Mouse (Mus musculus) large intestine, adult 2 months (tissue): Measurements from ENCODE around the gene Ptprj. TPM values are rescaled to one million over a fixed set of nuclear protein-coding genes. Genes with fewer than 3 reads are reported as not detected.

ENCODE experiments used
- DNase-seq: peaks from one replicate; pipeline ENCODE4 v3.0.0-alpha.2; 2012; ENCODE audit warnings: low read depth, low spot score
- WGBS: fragments of 180-500 bp; shearing (Covaris S2); methylation state at CpG from one replicate; pipeline ENCODE4 v1.1.7; 2018; 5-methylcytosine and 5-hydroxymethylcytosine counted together
- polyA plus RNA-seq: library from polyadenylated mRNA; depleted of rRNA; stranded (reverse); fragments of >200 nt; gene quantifications from 2 replicates; pipeline ENCODE4 v1.2.3, GENCODE M21; 2012; rRNA removed

Gene Ptprj
- polyA plus RNA-seq = 12.2 and 13.6 TPM in 2 replicates

DNA sequence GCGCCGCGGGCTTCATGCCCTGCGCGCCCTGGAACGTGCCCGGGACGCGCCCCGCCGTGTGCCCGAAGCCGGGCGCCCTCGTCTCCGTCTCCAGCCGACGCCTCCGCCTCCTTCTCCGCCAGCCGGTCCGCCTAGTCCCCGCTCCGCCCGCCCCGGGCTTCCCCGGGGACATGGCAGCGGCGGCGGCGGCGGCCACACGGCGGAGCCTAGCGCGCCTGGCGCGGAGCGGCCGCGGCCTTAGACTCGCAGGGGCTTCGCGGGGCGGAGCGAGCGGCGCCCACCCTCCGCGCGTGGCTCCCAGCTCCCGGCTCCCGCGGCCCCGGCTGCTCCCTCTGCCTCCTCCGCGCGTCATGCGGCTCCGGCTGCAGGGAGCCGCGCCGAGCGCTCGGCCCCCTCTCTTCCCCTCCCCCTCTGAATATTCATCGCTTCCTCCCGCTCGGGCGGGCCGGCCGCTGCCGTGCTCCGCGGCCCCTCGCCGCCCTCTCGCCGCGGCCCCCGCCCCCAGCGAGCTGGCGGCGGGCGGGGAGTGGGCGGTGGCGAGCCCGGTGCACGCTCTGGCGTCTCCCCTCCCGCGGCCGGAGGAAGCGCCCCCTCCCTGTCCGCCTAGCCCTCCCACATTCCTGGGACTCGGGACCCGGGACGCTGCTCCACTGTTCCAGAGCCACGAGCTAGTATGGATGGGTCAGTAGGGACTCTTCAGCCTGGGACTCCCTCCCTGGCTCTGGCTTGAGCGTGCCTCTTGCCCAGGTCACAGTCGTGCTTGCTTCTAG is at the start of gene Ptprj:
TSS of gene Ptprj (minus strand) at position 412 of the 770 bp plus-strand sequence.
- DNase-seq = no peak
- under 1% methylated on average over 96 of the region's 100 CpGs for WGBS

DNA sequence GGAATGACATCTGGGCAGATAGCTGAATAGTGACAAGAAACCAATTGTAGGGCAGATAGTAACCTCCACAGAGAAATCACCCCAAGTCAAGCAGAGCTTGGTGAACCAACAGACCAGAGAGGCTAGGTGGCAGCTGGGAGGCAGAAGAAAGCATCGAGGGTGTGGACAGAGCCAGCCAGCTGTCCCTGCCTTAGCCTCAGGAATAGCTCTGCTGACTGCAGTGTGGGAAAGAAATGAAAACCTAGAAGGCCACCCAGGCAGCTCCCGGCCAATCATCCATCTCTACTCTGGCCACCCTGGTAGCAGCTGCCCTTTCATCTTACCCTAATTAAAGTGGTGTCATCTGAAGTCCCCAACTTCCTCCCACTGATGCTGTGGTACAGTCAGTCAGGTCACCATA is 49.1 kb upstream of the Ptprj start:
- no peak for DNase-seq
- 29% methylated on average over 2 of the region's 2 CpGs for WGBS

DNA sequence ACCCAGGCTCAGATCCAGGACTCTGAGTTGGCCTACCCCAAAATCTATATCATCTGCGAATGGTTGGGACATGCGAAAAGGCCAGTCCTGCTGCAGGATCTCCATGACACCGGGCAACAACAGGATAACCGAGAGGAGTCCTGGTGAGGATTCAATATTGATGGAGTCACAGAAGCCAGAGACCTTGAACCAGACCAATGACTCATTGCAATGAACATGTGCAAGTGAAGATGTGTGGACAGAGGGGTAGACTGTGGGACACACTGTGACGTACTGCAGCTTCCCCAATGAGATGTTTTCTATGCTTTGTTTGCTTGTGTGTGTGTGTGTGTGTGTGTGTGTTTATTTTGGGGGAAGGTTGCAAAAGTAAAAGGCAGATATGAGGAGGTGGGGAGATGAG is 47.8 kb upstream of the Ptprj start:
- WGBS = 89% methylated on average over 5 of the region's 5 CpGs

DNA sequence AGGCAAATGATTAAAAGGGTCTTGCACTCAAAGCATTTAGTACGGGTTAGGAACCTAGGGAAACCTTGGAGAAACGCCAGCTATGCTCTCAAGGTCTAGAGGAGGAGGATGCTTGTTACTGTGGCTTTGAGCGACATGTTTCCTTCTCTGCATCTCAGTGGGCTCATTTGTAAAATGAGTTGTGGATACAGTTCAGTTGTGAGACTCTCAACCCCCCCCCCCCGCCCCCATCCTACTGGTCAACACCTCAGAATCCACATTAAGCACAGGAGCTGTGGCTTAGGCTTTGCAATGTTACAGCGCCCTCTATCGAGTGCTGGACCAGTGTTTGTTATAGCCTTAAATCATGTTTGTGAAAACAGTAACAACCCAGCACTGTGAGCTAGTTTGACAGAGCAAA is 44.5 kb upstream of the Ptprj start:
- WGBS = 5% methylated on average over 6 of the region's 6 CpGs
- peak; percentile 84 for DNase-seq

More for the DNA sequence above, 47.8 kb upstream of the Ptprj start:
- no peak for DNase-seq

DNA sequence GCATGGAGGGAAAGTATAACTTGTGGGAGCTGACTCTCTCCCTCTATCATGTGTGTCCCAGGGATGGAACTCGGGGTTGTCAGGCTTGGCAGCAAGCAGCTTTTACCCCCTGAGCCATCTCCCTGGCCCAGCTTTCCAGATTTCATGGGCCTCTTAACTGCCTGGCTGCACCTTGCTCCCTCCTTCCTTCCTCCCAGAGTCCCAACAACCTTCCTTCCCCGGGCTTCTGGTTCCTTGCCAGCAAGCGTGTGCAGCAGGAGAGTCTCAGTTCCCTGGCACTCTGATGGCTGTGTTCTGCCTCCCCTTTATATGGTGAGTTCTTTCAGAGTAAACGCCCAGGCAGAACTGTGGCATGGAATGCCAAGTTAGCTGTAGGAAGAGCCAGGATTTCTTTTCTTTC is 43.9 kb upstream of the Ptprj start:
- 10% methylated on average over 4 of the region's 4 CpGs for WGBS
- DNase-seq = peak; percentile 78

DNA sequence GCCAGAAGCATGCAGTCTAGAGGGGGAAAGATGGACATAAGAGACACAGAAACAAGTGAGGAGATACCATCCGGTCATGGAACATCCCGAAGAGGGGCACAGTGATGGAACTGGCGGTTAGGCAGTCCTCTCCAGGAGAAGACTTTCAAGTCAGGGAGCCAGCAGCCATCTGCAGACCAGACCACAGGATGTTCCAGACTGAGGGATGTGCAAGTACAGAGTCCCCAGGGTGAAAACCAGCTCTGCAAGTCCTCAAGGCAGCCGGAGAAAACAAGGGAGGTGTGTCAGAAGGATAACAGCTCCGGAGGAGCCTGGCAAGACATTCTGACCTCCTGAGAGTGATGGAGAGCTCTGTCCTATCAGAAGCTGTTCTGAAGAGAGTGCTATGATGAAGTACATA is 40.4 kb upstream of the Ptprj start:
- DNase-seq = no peak
- WGBS = 67% methylated on average over 5 of the region's 5 CpGs

DNA sequence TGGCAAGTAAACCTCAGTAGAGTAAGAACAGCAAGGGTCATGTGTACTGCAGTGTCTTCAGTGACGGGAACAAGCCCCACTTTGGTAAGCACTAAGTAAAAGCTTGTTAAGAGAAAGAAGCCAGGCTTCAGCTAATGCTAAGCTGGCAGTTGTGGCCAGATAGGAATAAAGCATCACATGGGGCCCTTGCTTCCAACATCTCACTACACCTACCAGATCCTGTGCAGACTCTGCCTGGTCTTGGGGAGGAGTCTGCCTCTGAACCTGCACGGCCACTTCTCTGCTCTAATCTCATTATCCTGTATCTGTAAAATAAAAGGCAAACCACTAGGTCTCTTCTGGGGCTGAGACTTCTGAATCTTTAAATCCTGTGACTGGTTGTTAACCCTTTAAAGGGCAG is 39.2 kb upstream of the Ptprj start:
- WGBS = 35% methylated on average over 2 of the region's 2 CpGs
- DNase-seq = no peak

DNA sequence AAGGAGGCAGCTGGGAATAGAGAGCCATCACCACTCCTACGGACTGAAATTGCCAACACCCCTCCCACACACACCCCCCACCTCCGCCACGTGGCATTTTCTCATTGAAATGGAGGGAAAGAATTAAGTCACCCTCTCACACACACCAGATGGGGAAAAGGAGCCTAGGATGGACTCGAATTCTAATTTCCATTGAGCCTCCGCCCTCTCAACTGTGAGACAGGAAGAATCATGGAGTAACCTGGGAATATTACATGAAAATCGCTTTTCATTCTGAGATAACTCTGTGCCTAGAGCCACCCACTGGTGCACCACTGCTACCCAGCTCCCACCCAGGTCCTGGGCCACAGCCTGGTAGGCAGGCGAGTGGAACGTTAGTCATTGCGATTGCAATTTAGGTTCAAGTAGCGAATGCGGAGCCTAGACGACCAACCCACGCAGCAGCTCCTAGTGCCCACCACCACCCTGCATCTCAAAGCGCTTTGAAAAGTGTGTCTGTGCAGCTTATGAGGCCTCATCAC is 34.3 kb upstream of the Ptprj start:
- 89% methylated on average over 14 of the region's 14 CpGs for WGBS
- DNase-seq = no peak

DNA sequence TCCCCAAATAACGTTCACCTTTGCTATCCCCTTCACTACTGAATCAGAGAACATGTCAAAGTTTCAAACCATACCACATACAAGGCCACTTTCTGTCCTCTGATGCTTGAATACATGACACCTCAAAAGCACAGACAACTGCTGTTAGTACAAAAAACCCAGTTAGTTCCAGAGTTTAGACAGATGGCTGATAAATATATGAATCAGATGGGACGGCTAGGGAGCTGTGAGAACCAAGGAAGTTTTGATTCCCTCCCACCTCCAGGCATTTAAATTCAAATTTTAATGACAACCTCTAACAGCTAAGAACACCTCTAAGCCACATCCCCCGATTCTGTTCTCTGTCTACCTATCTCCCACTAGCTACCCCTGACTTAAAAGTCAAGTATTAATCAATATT is 33.1 kb upstream of the Ptprj start:
- WGBS = 92% methylated on average over 3 of the region's 3 CpGs
- no peak for DNase-seq

DNA sequence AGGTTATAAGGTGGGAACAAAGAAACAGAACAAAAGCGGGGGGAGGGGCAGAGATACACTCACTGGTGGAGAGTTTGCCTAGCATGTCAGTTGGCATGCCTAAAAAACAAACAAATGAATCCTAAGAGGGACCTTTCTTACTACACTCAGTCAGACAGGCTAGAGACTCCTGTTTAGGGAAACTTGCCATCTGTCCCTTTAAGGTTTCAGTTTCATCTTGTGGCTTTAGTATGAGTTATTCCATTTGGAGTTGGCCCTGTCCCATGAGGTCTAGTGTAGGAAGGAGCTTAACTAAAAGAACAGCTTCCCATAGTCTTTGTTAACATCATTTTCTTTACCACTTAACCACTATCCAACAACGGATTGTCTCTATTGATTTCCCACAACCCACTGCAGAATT is 32.6 kb upstream of the Ptprj start:
- 64% methylated on average over 2 of the region's 2 CpGs for WGBS
- DNase-seq = no peak

DNA sequence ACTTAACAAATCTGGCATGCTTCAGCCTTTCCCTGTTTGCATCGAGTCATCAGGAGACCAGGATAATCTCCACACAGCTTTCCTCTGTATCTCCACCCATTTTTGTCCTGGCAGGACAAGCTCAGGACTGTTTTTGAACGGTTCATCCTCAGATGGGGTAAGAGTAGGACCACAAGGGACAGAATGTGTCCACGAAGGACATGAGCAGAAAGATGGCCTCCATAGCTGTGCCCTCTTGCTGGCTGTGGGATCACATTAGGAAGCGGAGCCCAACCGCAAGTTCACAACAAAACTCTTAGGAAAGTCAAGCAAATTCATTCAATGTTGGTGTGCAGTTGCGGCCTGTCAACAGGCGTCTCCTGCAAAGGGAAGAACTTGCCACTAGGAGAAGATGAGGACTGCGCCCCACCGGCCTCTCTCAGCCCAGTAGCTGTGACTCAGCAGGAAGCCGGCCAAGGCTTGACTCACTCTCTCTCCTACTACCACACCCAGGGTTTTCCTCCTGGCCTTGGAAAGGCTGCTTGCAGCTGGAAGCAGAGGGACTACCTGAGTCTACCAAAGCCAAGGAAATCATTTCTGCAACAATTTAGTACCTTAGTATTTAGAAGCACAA is 31.6 kb upstream of the Ptprj start:
- peak; percentile 91 for DNase-seq
- 44% methylated on average over 10 of the region's 10 CpGs for WGBS

DNA sequence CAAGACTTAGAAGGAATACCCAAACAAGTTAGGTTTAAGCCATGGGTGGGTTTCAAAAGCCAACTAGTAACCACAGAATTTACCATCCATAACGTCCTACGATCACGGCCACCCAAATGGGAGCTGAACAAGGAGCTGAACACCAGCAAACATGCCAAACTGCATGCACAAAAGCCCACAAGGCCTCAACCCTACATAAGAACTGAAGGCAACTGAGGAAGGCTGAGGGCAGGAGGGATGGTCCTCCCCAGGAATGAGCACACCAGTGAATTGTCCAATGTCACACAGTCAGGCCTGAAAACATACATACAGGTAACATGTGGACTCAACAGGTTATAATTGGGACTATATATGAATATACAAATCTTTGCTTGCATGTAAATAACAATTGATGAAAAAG is 20.6 kb upstream of the Ptprj start:
- 95% methylated on average over 3 of the region's 3 CpGs for WGBS

DNA sequence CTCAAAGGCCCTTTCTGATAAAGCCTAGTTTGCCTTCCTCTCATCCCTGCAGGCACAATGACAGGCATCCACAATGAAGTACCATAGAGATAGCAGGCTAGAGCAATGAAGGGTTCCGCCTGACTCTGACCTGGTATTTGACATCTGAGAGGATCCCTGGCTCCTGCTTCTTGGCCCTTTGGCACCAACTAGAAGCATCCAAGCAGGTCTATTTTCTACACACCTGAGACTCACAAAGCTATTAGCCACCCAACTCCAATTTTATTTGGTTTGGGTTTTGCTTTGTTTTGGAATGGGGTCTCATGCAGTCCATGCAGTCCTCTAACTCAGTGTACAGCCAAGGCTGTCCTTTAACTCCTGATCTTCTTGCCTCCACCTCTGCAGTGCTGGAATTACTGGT is 7.7 kb upstream of the Ptprj start:
- no peak for DNase-seq
- WGBS = 100% methylated on average over 1 of the region's 1 CpGs

More for the DNA sequence above, 20.6 kb upstream of the Ptprj start:
- DNase-seq = no peak

DNA sequence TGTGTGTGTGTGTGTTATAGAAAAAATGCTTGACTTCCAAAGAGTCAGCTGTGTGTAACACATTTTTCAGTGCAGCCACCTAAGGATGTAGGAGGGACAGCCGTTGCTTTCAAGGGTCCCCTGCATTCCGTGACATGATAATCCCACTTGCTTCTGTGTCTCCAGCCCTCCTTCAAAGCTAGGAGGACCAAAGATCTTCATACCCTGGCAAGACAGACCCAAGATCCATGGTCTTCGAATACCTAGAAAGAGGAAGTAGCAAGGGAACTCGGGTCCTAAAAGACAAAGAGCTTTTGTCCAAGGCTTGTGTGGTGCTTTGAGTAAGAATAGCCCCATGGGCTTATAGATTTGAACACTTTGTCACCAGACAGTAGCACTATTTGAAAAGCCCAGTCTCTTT is 4.1 kb upstream of the Ptprj start:
- WGBS = 58% methylated on average over 4 of the region's 4 CpGs
- DNase-seq = no peak

DNA sequence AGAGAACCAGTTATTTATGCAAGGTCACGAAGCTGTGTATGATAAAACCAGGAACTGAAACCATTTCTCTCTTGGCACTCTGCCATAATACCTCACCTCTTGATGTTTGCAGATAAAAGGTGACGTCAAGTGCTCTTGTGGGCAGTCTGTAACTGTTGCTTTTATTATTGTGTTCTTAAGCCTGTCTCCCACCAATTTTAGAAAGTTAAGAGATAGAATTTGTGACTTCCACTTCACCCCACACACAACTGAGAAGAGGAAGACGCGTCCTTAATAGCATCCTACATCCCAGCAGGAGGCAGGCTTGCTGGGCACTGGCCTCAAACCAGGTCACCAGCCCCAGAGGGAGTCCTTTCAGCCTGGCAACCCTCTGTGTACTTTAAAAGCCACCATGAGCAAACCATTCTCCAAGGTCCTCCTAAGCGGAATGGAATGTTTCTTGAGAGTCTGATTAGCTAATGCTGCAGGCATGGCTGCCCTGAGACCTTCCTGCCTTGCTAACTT is 3.2 kb upstream of the Ptprj start:
- no peak for DNase-seq
- 15% methylated on average over 5 of the region's 5 CpGs for WGBS

DNA sequence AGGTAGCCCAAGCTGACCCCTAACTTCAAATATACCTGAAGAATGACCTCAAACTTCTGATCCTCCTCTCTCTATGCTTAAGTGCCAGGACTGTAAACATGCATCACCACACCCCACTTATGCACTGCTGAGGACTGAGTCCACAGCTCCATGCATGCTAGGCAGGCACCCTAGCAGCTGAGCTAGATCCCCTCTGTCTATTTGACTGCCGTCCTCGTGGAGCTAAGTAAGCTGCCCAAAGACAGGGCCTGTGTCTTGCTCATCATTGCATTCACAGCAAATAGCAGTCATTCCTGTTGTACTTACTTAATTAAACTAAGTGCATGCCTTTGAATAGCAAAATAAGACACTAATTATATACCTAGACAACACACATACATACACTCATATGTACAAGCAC is 2.4 kb upstream of the Ptprj start:
- 55% methylated on average over 2 of the region's 2 CpGs for WGBS
- no peak for DNase-seq

DNA sequence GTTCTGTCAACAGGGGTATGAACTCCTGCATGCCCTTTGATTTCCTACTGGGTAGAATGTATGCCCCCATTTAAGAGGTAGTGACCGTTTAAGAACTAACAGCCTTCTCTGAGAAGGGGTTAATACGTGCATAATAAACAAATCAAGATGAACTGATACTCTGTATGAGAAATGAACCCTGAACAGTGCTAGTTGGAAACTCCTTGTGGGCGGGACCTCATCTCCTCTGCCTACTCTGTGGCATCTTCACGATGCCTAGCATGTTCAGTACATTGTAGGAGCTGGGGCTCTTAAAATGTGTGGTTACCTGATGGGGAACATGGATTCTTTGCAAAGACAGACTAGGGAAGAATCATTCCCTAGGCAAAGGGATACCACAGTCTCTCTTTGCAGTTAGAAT is 1.9 kb upstream of the Ptprj start:
- WGBS = 50% methylated on average over 4 of the region's 4 CpGs
- DNase-seq = no peak

DNA sequence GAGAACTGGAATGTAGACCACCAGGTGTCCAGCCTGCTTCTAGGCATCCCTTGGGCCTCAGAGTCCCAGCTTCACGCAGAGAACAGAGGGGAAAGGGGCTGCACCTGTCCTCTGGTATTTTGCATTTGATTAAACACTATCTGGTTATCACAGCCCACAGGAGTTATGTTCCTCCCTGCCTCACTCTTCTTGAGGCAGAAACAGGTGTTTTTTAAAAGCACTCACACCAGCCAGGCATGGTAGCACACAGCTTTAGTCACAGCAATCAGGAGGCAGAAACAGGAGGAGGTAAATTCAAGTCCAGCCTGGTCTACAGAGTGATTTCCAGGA is 1.3 kb upstream of the Ptprj start:
- 89% methylated on average over 1 of the region's 1 CpGs for WGBS
- DNase-seq = no peak

DNA sequence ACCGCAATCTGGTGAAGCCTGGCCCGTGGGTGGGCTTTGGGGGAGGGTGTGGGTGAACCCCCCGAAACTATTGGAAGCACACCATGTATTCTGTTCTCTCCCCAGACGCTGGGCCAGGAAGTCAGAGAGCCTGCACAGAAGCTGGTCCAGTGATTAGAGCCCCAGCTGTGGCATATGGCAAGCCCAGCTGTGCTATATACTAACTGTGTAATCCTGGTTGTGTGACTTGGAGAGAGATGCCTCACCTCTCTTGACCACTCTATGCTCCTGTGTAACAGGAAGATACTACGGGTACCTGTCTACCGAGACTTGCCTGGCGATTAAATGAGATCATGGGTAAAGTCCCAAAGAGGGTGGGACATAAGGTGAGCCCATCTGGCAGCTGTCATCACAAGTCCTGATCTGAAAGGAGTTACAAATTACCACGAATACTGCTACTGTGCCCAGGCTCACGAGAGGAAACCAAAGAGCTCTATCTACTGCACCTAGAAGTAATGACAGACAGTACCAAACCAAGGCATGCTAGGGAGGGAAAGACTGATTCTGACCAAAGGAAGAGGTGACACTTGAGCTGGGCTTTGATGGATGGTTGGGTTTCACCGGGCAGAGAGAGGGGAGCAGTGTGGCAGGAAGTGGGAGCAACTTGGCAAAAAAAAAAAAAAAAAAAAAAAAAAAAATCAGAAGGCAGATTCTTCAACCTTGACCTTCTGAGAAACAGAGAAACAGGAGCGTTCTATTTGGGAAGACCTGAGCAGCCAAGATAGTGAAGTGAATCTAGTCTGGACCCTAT is 754 bp upstream of the Ptprj start:
- 15% methylated on average over 11 of the region's 11 CpGs for WGBS
- no peak for DNase-seq

DNA sequence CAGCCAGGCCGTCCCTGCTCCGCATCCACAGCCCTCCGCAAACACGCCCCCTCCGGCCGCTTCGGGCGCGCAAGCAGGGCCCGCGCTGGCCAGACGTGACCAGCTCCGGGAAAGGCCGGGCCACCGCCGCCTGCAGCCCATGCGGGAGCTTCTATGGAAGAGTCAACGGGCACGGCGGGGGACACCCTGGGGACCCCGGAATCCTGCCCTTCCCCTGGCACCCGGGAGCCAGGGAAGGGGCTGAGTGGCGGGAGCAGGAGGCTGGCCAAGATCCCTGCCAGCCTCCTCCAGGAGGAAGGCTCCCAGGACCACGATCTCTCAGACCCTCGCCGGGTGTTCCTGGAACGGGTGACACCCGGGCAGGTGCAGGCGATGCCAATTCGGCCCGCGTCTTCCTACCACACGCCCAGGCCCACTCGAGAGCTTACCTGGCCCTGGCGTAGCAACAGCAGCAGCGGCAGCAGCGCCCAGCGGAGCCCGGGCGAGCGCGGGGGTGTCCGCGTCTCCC is 665 bp downstream of the Ptprj start:
- under 1% methylated on average over 44 of the region's 44 CpGs for WGBS
- no peak for DNase-seq
